Mouse (Mus musculus) kidney, postnatal 36 days (tissue): Measurements from ENCODE around the gene Speer4e.
"Not testable (repeated sequence)": the region's sequence is repeated elsewhere in the genome, so short reads cannot be mapped to it uniquely, and the experiment has no call there.

Source experiments
- DNase-seq, 2 experiments: peaks; one replicate each; pipeline ENCODE4 v3.0.0; 2021 to 2022; ENCODE audit warnings: mixed read lengths in 2 of 2

The Speer4e gene

GRCm38 (mm10) chr5:14938329-14938728 is at the start of gene Speer4e:
Speer4e (minus strand) TSS chr5:14938429.
- not testable (repeated sequence) for DNase-seq

DNA sequence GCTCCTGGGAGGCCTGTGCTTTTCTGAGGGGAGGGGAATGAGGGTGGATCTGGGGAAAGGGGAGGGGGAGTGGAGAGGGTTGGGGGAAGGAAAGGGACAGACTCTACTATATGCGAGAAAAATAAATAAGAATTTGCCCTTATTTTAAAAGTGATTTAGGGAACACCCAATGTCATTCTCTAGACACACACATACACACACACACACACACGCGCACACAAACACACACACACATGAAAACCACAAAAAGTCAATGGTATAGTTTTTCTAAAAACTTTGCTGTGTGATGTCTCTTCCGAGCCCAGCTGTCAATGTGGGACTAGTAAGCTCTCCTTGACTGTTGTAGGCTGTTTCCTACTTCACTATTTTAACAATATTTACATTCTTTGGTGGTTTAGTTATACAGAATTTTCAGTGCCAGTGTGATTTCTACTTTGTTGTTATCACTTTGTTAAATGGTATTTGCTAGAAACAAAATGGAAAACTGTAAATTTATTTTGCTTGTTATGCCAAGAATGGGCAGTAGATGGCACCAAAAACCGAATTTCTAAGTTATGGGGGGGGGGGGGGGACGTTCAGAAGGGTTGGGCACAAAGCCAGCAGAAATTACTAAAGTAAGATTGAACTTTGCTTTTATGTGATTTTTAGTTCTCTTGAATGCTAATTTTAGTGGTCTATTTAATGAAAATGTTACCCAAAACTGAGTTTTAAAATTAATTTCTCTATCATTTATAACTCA is 48.6 kb upstream of the Speer4e start:
- not testable (repeated sequence) for DNase-seq

GRCm38 (mm10) chr5:14978835-14979234 is 40.6 kb upstream of the Speer4e start, which contains the start of gene Gm10354:
Gm10354 (minus strand) TSS chr5:14978935.
- not testable (repeated sequence) for DNase-seq

DNA sequence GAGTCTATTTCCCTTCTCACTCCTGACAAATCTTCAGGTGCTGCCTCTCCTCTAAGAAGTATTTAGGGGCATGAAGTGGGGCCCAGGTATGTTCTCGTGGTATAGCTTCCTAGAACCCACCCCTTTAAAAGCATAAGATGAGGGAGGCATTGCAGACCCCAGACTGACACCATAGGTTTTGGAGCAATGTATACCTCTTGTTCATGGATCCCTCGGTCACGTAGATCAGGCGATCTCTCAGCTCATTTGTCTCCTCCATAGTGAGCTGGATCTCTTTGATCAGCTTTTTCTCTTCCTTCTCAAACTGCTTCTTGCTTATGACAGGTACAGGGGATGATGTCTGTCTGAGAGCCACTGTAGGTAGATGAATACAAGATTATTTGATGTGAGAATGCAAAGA is 39.1 kb upstream of the Speer4e start:
- DNase-seq: not testable (repeated sequence)

GRCm38 (mm10) chr5:14975294-14975693 is 37.1 kb upstream of the Speer4e start:
- DNase-seq: not testable (repeated sequence)

- DNase-seq: not testable (repeated sequence)
These were observed 34.6 kb upstream of the Speer4e start for GRCm38 (mm10) chr5:14972841-14973240.

DNA sequence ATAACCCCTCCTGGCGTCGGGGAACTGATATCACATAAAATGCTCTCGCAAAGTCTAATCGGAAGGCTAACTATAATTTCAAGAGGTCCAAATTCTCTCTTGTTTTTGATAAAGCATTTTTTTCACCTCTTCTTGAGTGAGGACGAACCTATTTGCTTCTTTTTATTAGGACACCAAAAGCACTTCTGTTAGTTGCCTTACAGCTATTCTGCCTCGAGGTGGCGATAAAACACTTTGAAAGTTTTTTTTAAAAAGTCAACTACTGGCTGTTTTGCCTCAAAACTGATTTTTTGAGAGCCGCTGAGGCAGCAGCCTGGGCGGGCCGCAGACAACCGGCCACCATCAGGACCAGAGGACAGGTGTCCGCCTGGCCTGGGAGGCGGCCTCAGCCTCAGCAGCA is 25.6 kb upstream of the Speer4e start:
- peak in 1 of 2 experiments; percentile 25 for DNase-seq

GRCm38 (mm10) chr5:14961502-14961901 is 23.3 kb upstream of the Speer4e start:
- DNase-seq: not testable (repeated sequence)

DNA sequence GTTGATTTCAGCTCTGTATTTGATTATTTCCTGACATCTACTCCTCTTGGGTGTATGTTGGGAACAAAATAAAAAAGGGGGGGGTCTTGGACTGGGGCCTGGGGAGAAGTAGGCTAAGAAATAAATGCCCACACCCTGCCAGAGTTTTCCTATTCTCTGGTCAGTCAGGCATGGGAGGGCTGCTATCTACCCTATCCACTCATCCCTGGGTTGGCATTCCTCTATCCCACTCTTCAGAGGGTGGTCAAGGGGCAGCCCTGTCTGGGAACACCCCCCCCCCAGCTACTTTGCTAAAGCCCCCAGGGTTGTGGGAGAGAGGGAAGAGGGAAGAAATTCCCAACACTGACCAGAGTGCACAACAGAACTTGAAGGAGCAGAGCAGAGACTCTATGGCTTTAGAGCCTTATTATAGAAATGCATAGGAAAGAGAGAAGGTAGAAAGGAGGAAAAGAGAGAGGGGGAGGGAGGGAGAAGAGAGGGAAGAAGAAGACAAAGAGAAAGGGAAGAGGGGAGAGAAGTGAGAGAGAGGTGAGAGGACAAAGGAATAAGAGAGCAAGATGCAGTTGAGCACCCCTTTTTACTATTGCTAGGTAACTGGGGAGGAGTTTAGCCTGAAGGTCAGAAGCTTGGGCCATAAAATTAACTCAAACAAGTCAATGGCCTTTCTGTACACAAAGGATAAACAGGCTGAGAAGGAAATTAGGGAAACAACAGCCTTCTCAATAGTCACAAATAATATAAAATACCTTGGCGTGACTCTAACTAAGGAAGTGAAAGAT is 17.9 kb upstream of the Speer4e start:
- DNase-seq: not testable (repeated sequence)

GRCm38 (mm10) chr5:14953587-14953986 is 15.4 kb upstream of the Speer4e start:
- DNase-seq: not testable (repeated sequence)

DNA sequence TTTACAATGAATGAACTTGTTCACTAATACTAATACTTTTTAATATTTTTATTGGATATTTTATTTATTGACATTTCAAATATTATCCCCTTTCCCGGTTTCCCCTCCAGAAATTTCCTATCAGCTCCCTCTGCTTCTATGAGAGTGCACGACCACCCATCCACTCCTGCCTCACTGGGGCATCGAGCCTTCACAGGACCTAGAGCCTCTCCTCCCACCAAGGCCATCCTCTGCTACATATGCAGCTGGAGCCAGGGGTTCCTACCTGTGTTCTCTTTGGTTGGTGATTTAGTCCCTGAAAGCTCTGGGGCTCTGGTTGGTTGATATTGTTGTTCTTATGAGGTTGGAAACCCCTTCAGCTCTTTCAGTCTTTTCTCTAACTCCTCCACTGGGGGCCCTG is 14.5 kb upstream of the Speer4e start:
- not testable (repeated sequence) for DNase-seq

- DNase-seq: not testable (repeated sequence)
These were observed 13.6 kb upstream of the Speer4e start for GRCm38 (mm10) chr5:14951822-14952221.

GRCm38 (mm10) chr5:14947482-14948198 is 9.4 kb upstream of the Speer4e start:
- DNase-seq: peak; percentile 19 to 21

DNA sequence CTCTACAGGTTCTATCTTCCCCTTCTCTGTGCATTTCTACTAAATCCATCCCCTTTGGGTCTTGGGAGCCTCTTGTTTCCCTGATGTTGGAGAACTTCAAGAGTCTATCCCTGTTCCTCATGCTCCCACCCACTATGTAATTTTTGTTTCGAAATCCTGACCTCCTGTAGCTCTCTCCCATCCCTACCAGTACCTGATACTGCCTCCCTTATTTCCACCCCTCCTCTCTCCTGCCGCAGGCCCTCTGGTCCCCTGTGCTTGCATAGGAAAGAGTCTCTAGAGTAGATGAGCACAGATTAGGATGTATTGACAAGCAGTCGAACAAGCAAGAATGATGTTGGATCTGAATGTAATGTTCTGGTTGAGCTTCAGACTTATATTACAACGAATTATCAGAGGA is 7.3 kb upstream of the Speer4e start:
- not testable (repeated sequence) for DNase-seq

DNA sequence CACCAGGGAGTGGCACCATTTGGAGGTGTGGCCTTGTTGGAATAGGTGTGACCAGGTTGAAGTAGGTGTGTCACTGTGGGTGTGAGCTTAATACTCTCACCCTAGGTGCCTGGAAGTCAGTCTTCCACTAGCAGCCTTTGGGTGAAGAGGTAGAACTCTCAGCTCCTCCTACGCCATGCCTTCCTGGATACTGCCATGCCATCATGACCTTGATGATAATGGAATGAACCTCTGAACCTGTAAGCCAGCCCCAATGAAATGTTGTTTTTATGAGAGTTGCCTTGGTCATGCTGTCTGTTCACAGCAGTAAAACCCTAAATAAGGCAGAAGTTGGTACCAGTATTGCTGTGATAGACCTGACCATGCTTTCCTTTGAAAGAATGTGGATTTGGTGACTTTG is 2.8 kb upstream of the Speer4e start:
- not testable (repeated sequence) for DNase-seq

GRCm38 (mm10) chr5:14933721-14934120 is 4.5 kb downstream of the Speer4e start:
- not testable (repeated sequence) for DNase-seq

DNA sequence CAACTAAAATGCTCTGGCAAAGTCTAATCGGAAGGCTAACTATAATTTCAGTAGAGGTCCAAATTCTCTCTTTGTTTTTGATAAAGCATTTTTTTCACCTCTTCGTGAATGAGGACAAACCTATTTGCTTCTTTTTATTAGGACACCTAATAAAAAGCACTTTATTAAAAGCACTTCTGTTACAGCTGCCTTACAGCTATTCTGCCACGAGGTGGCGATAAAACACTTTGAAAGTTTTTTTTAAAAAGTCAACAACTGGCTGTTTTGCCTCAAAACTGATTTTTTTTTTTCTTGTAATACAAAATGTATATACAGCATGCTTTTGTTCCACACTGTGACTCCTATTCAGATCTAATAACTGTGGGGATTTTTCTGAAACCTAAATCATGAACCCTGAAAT is 11.2 kb downstream of the Speer4e start:
- peak in 1 of 2 experiments; percentile 2 for DNase-seq

DNA sequence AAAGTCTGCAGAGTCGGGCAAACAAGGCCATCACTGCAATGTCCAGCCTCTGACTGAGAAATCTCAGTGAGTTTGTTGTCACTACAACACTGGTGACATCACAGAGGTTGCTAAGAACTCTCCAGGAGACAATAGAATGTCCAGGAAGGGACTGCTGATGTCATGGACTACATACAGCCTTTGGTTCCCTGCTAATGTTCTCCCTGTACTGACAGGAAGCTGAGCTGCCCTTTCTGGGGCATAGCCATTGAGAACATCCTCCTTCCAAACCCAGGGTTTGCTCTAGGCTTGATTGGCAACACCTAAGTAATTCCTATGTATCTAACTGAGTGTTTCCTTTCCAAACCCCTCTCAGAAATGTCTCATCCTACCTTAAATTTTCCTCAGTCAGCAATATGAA is 23.4 kb downstream of the Speer4e start, which contains the start of gene Gm9758:
Gene Gm9758 (minus strand): TSS at position 101 of the 400 bp plus-strand sequence.
- DNase-seq: not testable (repeated sequence)

DNA sequence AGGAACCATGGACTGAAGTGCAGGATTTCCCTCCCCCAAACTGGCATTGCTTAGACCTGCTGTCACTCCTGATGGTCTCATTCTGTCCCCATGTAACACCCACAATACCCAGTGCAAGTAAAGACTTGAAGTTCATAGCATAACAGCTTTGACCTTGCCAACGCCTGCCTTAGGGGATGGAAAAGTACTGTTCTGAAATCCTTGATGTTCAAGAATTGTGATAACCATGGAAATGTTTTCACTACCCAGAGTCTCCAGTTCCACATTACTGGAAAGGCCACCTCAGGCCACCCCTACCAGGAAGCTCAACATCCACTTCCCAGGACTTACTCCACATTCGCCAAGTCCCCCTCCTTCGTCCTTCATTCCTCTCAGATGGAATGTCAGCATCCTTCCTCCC is 23.9 kb downstream of the Speer4e start:
- DNase-seq: peak; percentile 12 to 14

DNA sequence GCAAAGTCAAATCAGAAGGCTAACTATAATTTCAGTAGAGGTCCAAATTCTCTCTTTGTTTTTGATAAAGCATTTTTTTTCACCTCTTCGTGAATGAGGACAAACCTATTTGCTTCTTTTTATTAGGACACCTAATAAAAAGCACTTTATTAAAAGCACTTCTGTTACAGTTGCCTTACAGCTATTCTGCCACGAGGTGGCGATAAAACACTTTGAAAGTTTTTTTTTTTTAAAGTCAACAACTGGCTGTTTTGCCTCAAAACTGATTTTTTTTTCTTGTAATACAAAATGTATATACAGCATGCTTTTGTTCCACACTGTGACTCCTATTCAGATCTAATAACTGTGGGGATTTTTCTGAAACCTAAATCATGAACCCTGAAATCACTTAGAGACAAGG is 34.7 kb downstream of the Speer4e start:
- not testable (repeated sequence) for DNase-seq

DNA sequence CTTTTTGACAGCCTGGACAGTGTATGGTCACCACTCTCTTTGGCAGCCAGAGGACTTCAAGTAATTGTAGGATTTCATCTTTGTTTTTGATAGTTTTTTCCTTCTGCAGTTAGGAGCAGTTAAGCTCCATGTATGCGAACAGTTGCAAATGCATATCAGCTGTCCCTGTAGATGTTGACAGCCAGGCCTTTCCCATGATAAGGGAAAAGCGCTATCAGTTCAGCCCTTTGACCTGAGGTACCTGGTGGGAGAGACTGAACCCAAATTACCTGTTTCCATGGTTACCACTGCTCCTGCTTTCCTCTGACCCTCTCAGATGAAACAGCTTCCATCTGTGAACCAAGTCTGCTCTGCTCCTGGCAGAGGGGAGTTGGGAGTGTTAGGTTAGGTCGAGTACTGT is 46.0 kb downstream of the Speer4e start:
- no peak for DNase-seq

DNA sequence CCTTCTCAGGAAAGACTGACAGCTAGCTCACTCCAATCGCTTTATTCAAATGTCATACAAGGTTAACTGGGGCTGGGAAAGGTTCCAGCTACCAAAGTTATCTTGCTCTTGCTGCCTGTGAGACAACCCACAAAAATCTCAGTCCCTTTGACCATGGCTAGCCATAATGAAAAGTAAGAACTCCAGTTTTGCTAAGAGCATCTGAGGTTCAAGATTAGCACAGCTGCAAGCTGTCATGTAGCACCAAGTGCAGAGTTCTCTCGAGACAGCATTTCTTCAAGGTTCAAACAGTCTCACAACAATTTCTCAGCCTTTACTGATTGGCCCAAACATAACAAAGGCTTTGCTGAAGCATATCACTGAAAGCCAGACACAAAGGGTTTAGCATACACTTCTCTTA is 52.9 kb downstream of the Speer4e start:
- DNase-seq: not testable (repeated sequence)
